Mouse (Mus musculus) liver, postnatal 0 days (tissue): ENCODE measurements at regions not wholly inside any gene's neighbourhood (a gene's known extent, or its start where the extent isn't known, plus 50 kb on each side); places are given as distances from the start of the nearest gene placed in this dataset.

Experiments used
- CTCF ChIP-seq: sonication (generic); IDR thresholded peaks from 2 replicates; pipeline ENCODE4 v1.5.1; 2016; ENCODE audit warnings: antibody characterized with exemption, low read depth
- EP300 ChIP-seq: IDR thresholded peaks from 2 replicates; pipeline ENCODE4 v1.6.1; 2016; ENCODE audit warnings: antibody characterized with exemption, low read depth, mild to moderate bottlenecking

DNA sequence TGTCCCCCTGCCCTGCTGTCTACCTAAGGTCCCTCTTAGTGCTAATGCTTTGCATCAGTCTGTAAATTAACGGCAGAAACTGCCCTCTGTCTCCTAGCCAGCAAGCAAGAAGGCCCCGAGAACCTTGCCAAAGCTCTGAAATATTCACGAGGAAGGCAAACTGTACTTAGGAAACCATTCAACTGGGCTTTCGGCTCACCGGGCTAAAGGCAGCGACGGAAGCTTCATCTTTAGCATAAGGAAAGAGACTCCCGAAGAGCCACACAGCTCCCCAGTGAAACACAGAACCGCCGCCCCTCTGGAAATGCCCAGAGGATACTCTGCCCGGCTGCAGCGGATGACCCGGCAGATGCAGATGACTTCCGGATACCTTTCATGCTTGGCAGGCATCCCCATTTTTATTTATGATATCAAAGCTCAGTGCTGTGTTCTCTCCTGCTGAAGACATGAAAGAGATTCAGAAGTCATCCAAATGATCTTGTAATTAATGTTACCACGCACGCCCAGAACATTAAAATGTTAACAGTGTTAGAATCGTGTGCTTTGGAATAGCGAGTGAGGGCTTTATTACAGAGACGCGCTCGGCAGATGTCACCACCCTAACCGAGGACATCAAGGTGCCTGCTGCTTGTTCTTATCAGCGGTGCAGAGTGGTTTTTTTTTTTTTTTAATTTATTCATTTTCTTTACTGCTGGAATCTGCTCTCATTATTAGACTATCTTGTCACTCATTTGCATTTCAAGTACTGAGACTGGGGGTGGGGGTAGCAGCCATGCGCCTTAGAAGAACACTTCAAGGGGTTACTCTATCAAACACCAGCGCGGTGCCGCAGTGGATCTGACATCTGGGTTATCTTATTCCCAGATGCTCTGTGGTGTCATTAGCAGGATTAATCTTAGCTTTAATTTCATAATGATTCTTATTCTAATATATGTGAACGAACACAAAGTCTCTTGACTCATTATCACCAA is 127.2 kb downstream of the Zfp326 start:
- TF ChIP-seq CTCF (no peak), EP300 (no peak)
